Mouse (Mus musculus): ENCODE measurements around the gene Mfap4. TPM values are rescaled to one million over a fixed set of nuclear protein-coding genes. Genes with fewer than 3 reads are reported as not detected.

The Mfap4 gene
- polyA plus RNA-seq, 1 experiment from 2014 or later: 97.0 TPM

GRCm38 (mm10) chr11:61478788-61479187, 6.4 kb upstream of the Mfap4 start:
- no peak overlapping the region for H3K9ac ChIP-seq (ENCODE audit: low read depth, low read length)
- H3K4me2 ChIP-seq (replicated peaks; ENCODE audit: low read depth): no peak overlapping the region
- TF ChIP-seq CTCF (IDR thresholded peaks at IDR 0.05; ENCODE audit: low read depth): no peak
- H3K9me3 ChIP-seq (ENCODE audit: control insufficient read depth): no peaks in the 10 kb centered on the region
- H3K4me3 ChIP-seq (ENCODE audit: low read depth, low read length): no peak overlapping the region
- no peaks in the 10 kb centered on the region for H3K27me3 ChIP-seq (replicated peaks; ENCODE audit: control insufficient read depth, insufficient read depth, low read length)
- H3K36me3 ChIP-seq (ENCODE audit: control insufficient read depth, insufficient read depth): no peaks in the 10 kb centered on the region
- no peak overlapping the region for H3K27ac ChIP-seq (ENCODE audit: low read depth, low read length)
- WGBS: 90% methylated on average over 4 of the region's 4 CpGs
- no peaks in the 10 kb centered on the region for H3K4me1 ChIP-seq (replicated peaks; ENCODE audit: control insufficient read depth, insufficient read depth, low read length)
- no peak for ATAC-seq

- TF ChIP-seq CTCF (IDR thresholded peaks at IDR 0.05; ENCODE audit: low read depth): no peak
- H3K4me2 ChIP-seq (replicated peaks; ENCODE audit: low read depth): no peak overlapping the region
- 51% methylated on average over 9 of the region's 9 CpGs for WGBS
- no peaks in the 10 kb centered on the region for H3K9me3 ChIP-seq (ENCODE audit: control insufficient read depth)
- no peaks in the 10 kb centered on the region for H3K4me1 ChIP-seq (replicated peaks; ENCODE audit: control insufficient read depth, insufficient read depth, low read length)
- H3K27ac ChIP-seq (ENCODE audit: low read depth, low read length): no peak overlapping the region
- ATAC-seq: no peak
- H3K9ac ChIP-seq (ENCODE audit: low read depth, low read length): no peak overlapping the region
- H3K4me3 ChIP-seq (ENCODE audit: low read depth, low read length): no peak overlapping the region
- no peaks in the 10 kb centered on the region for H3K36me3 ChIP-seq (ENCODE audit: control insufficient read depth, insufficient read depth)
- no peaks in the 10 kb centered on the region for H3K27me3 ChIP-seq (replicated peaks; ENCODE audit: control insufficient read depth, insufficient read depth, low read length)
Observed at GRCm38 (mm10) chr11:61481239-61482090, 3.8 kb upstream of the Mfap4 start.

GRCm38 (mm10) chr11:61483226-61483845, 1.9 kb upstream of the Mfap4 start:
- peaks cover 5% of the 10 kb centered on the region; the same call in 1 of the 2 replicates for H3K36me3 ChIP-seq (ENCODE audit: control insufficient read depth, insufficient read depth)
- TF ChIP-seq CTCF (IDR thresholded peaks at IDR 0.05; ENCODE audit: low read depth): no peak
- H3K27me3 ChIP-seq (replicated peaks; ENCODE audit: control insufficient read depth, insufficient read depth, low read length): no peaks in the 10 kb centered on the region
- H3K9ac ChIP-seq (ENCODE audit: low read depth, low read length): no peak overlapping the region
- 76% methylated on average over 13 of the region's 13 CpGs for WGBS
- ATAC-seq: no peak
- no peak overlapping the region for H3K4me3 ChIP-seq (ENCODE audit: low read depth, low read length)
- H3K27ac ChIP-seq (ENCODE audit: low read depth, low read length): no peak overlapping the region
- no peak overlapping the region for H3K4me2 ChIP-seq (replicated peaks; ENCODE audit: low read depth)
- no peaks in the 10 kb centered on the region for H3K4me1 ChIP-seq (replicated peaks; ENCODE audit: control insufficient read depth, insufficient read depth, low read length)
- H3K9me3 ChIP-seq (ENCODE audit: control insufficient read depth): no peaks in the 10 kb centered on the region

- no peaks in the 10 kb centered on the region for H3K9me3 ChIP-seq (ENCODE audit: control insufficient read depth)
- peak overlapping the region; percentile 64; the same call in 1 of the 2 replicates for H3K27ac ChIP-seq (ENCODE audit: low read depth, low read length)
- H3K27me3 ChIP-seq (replicated peaks; ENCODE audit: control insufficient read depth, insufficient read depth, low read length): no peaks in the 10 kb centered on the region
- H3K9ac ChIP-seq (ENCODE audit: low read depth, low read length): no peak overlapping the region
- ATAC-seq: no peak
- 35% methylated on average over 10 of the region's 10 CpGs for WGBS
- TF ChIP-seq CTCF (IDR thresholded peaks at IDR 0.05; ENCODE audit: low read depth): no peak
- no peak overlapping the region for H3K4me3 ChIP-seq (ENCODE audit: low read depth, low read length)
- H3K4me2 ChIP-seq (replicated peaks; ENCODE audit: low read depth): no peak overlapping the region
- H3K4me1 ChIP-seq (replicated peaks; ENCODE audit: control insufficient read depth, insufficient read depth, low read length): no peaks in the 10 kb centered on the region
- H3K36me3 ChIP-seq (ENCODE audit: control insufficient read depth, insufficient read depth): peaks cover 14% of the 10 kb centered on the region
Observed at GRCm38 (mm10) chr11:61484256-61484612, 997 bp upstream of the Mfap4 start.

DNA sequence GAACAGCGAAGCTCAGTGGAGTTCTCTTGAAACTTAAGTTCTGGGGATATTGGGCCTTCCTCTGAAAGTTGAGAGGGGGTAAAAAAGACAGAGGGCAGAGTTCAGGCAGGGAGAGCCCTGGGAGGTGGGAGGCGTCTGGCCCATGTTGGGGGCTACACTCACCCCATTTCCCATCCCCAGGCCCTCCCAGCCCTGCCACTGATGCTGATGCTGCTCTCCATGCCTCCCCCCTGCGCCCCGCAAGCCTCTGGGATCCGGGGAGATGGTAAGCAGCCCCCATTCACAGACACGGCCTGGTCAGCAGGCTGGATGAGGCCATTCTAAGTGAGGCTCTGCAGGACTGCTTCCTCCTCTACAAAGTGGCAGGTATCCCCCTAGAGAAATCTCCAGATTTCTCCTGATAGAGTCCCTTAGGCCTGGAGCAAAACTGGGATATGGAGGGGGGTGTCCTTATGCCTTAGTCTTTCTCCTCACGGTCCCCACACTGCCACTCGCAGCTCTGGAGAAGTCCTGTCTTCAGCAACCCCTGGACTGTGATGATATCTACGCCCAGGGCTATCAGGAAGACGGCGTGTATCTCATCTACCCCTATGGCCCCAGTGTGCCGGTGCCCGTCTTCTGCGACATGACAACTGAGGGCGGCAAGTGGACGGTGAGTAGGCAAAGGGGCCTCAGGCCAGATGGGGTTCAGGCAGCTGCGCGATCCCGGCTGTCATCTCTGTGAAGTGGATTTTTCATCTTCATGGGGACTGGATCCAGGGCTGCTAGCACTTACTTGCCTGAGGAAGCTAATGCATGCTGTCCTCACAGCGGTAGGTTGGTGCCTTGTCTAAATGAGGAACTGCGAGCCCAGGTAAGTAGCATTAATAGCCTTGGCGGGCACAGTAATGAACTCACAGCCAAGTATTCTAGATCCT, 568 bp downstream of the Mfap4 start:
- peak overlapping the region; percentile 64; the same call in 1 of the 2 replicates for H3K27ac ChIP-seq (ENCODE audit: low read depth, low read length)
- no peak for ATAC-seq
- H3K9ac ChIP-seq (ENCODE audit: low read depth, low read length): 0 out of 2 replicates have a peak overlapping the region, but pooled peaks have one; percentile 31
- H3K9me3 ChIP-seq (ENCODE audit: control insufficient read depth): no peaks in the 10 kb centered on the region
- peak overlapping the region; percentile 51 for H3K4me2 ChIP-seq (replicated peaks; ENCODE audit: low read depth)
- H3K36me3 ChIP-seq (ENCODE audit: control insufficient read depth, insufficient read depth): peaks cover 29% of the 10 kb centered on the region
- TF ChIP-seq CTCF (IDR thresholded peaks at IDR 0.05; ENCODE audit: low read depth): no peak
- H3K4me3 ChIP-seq (ENCODE audit: low read depth, low read length): peak overlapping the region; percentile 17
- WGBS: 60% methylated on average over 22 of the region's 22 CpGs
- no peaks in the 10 kb centered on the region for H3K27me3 ChIP-seq (replicated peaks; ENCODE audit: control insufficient read depth, insufficient read depth, low read length)
- H3K4me1 ChIP-seq (replicated peaks; ENCODE audit: control insufficient read depth, insufficient read depth, low read length): no peaks in the 10 kb centered on the region

Measured in intestine, postnatal 0 days (tissue).